24 mouse cellular contexts compared by ENCODE assay signal in genomic region chr9:123625821-123626220, GRCm38 (mm10). TPM values are rescaled to one million over a fixed set of nuclear protein-coding genes. Genes with fewer than 3 reads are reported as not detected.
DNase-seq lines count a peak whose midpoint lies in the region; ATAC-seq and TF ChIP-seq lines count a peak whose summit lies in the region.
"Had no signal": no experiment of that assay in that cellular context is flagged by ENCODE, and none has a peak within 500 bp of the region (broad histone marks: within the 10 kb centered on the region; RNA-seq: fewer than 3 reads in every experiment).

No protein-coding gene starts in this region.

- H3K27ac ChIP-seq in kidney, adult 2 months (ENCODE audit: insufficient read depth, low read depth, low read length): peak overlapping the region; percentile 49
- no peak overlapping the region for H3K27ac ChIP-seq in kidney, embryonic 15.5 days
- H3K27ac ChIP-seq: forebrain, embryonic 10.5 days; forebrain, embryonic 13.5 days; hindbrain, embryonic 12.5 days; hindbrain, embryonic 15.5 days had no signal

- H3K9ac ChIP-seq in kidney, embryonic 15.5 days: no peak overlapping the region
- H3K9ac ChIP-seq: forebrain, embryonic 13.5 days; hindbrain, embryonic 12.5 days; hindbrain, embryonic 15.5 days had no signal

- no peak for TF ChIP-seq CTCF in kidney, adult 2 months (conservative IDR thresholded peaks at IDR 0.05; ENCODE audit: insufficient read depth, insufficient read length, low read depth, low read length)

- DNase-seq in kidney, adult 2 months: peak; percentile 79
- DNase-seq in kidney, postnatal 10 days: peak; percentile 45
- DNase-seq in kidney, postnatal 36 days: peak; percentile 65 to 68
- DNase-seq in left cerebral cortex, adult 11 months (ENCODE audit: low spot score): no peak
- no peak for DNase-seq in ovary, adult 18-20 months (ENCODE audit: low spot score)
- DNase-seq: adrenal gland, adult 2 months; adrenal gland, postnatal 14 days; cerebellum, adult 11-12 months; cerebellum, adult 9-10 months; cerebellum, postnatal 14 days; gastrocnemius, postnatal 10 days; gastrocnemius, postnatal 36 days; heart, adult 11 months had no signal

- H3K4me1 ChIP-seq in kidney, adult 2 months (ENCODE audit: control insufficient read depth, insufficient read depth, low read length): peaks cover 18% of the 10 kb centered on the region; the same call in 1 of the 2 replicates
- H3K4me1 ChIP-seq in kidney, embryonic 15.5 days: no peaks in the 10 kb centered on the region
- H3K4me1 ChIP-seq: forebrain, embryonic 10.5 days; forebrain, embryonic 13.5 days; hindbrain, embryonic 12.5 days; hindbrain, embryonic 15.5 days had no signal

- WGBS in kidney, adult 2 months: 56% methylated on average over 11 of the region's 11 CpGs
- WGBS in kidney, embryonic 15.5 days: 91% methylated on average over 11 of the region's 11 CpGs

- H3K36me3 ChIP-seq in kidney, adult 2 months (ENCODE audit: control insufficient read depth, insufficient read depth, low read length): no peaks in the 10 kb centered on the region
- H3K36me3 ChIP-seq in kidney, embryonic 15.5 days: no peaks in the 10 kb centered on the region
- H3K36me3 ChIP-seq: forebrain, embryonic 10.5 days; hindbrain, embryonic 12.5 days; hindbrain, embryonic 15.5 days had no signal

- H3K4me2 ChIP-seq in kidney, embryonic 15.5 days: no peak overlapping the region
- H3K4me2 ChIP-seq: forebrain, embryonic 13.5 days; heart, embryonic 11.5 days; hindbrain, embryonic 12.5 days; hindbrain, embryonic 15.5 days had no signal

- peak overlapping the region; percentile 18; the same call in 1 of the 2 replicates for H3K4me3 ChIP-seq in kidney, adult 2 months (ENCODE audit: insufficient read depth, low read depth, low read length)
- no peak overlapping the region for H3K4me3 ChIP-seq in kidney, embryonic 15.5 days (replicated peaks)
- H3K4me3 ChIP-seq: forebrain, embryonic 10.5 days; forebrain, embryonic 13.5 days; hindbrain, embryonic 12.5 days; hindbrain, embryonic 15.5 days had no signal

- no peaks in the 10 kb centered on the region for H3K27me3 ChIP-seq in kidney, adult 2 months (replicated peaks; ENCODE audit: control insufficient read depth, insufficient read depth, low read length)
- H3K27me3 ChIP-seq in kidney, embryonic 15.5 days: no peaks in the 10 kb centered on the region
- H3K27me3 ChIP-seq: forebrain, embryonic 13.5 days; hindbrain, embryonic 12.5 days; hindbrain, embryonic 15.5 days had no signal

- no peak for ATAC-seq in kidney, embryonic 15.5 days (replicated peaks; ENCODE audit: low FRiP score)
- ATAC-seq: CD4-positive, CD25-positive, alpha-beta regulatory T cell, adult 4 months; forebrain, embryonic 13.5 days; forebrain, embryonic 16.5 days had no signal

- no peaks in the 10 kb centered on the region for H3K9me3 ChIP-seq in kidney, embryonic 15.5 days (replicated peaks)
- H3K9me3 ChIP-seq: forebrain, embryonic 10.5 days; forebrain, embryonic 13.5 days; hindbrain, embryonic 12.5 days; hindbrain, embryonic 15.5 days had no signal

- TF ChIP-seq POLR2A in kidney, adult 2 months (IDR thresholded peaks at IDR 0.05; ENCODE audit: low read depth, low read length): no peak

RNA-seq across cellular contexts. Expression of gene Slc6a20b, which starts 6.5 kb away (rescaled TPM):
- 341 and 382 TPM in 2 replicates for polyA plus RNA-seq in kidney, adult 2 months (2012; rRNA removed)
- 2.2 and 2.7 TPM in 2 replicates for polyA plus RNA-seq in kidney, embryonic 15.5 days (2015; fragmentation: Nextera tagmentation; extraction: Ambion mirVana)
- polyA plus RNA-seq: adrenal gland, adult 2 months had no signal

RNA-seq across cellular contexts. Expression of gene Ccr9, which starts 52.4 kb away (rescaled TPM):
- polyA plus RNA-seq in kidney, adult 2 months (2012; rRNA removed): 0.24 and 0.91 TPM in 2 replicates
- 0.08 and 0.12 TPM in 2 replicates for polyA plus RNA-seq in kidney, embryonic 15.5 days (2015; fragmentation: Nextera tagmentation; extraction: Ambion mirVana)

RNA-seq across cellular contexts. Expression of gene Slc6a20a, which starts 52.9 kb away (rescaled TPM):
- 26.8 and 40.4 TPM in 2 replicates for polyA plus RNA-seq in kidney, adult 2 months (2012; rRNA removed)
- 0.58 and 0.78 TPM in 2 replicates for polyA plus RNA-seq in kidney, embryonic 15.5 days (2015; fragmentation: Nextera tagmentation; extraction: Ambion mirVana)
- polyA plus RNA-seq: C2C12; CD4-positive, CD25-positive, alpha-beta regulatory T cell, adult 4 months; heart, embryonic 11.5 days; heart, embryonic 14.5 days; heart, postnatal 0 days had no signal

Comparison
In these comparisons a context has a peak if more than half of its experiments do, and no peak if none do; other contexts are left out.
1. RNA of gene Slc6a20b, which starts 6.5 kb away (polyA plus RNA-seq): 341 to 382 TPM in kidney, adult 2 months; 2.2 to 2.7 TPM in kidney, embryonic 15.5 days; every median in the first group is over 10 times any median in the second.
2. RNA of gene Slc6a20a, which starts 52.9 kb away (polyA plus RNA-seq): 26.8 to 40.4 TPM in kidney, adult 2 months; 0.58 to 0.78 TPM in kidney, embryonic 15.5 days; every median in the first group is over 10 times any median in the second.
3. DNase-seq: peak in kidney, adult 2 months (single experiment), kidney, postnatal 10 days (single experiment) and kidney, postnatal 36 days (2 of 2); none in left cerebral cortex, adult 11 months (single experiment) and ovary, adult 18-20 months (single experiment).